Mouse (Mus musculus) liver, embryonic 12.5 days (tissue): ENCODE measurements around the gene Ankrd33. TPM values are rescaled to one million over a fixed set of nuclear protein-coding genes. Genes with fewer than 3 reads are reported as not detected.

Experiments
- ATAC-seq: fragments of 200-750 bp; cut with Nextera tagmentation; 2 replicates; pipeline ENCODE4 v1.8.0; 2017; ENCODE audit warnings: moderate number of reproducible peaks, mild to moderate bottlenecking, moderate library complexity
- H3K27ac ChIP-seq: fragments of 300-500 bp; sonication (generic); 2 replicates; pipeline ENCODE4 v1.5.1; 2016; ENCODE audit warnings: mild to moderate bottlenecking
- H3K27me3 ChIP-seq: fragments of 300-500 bp; sonication (generic); replicated peaks from 2 replicates; pipeline ENCODE4 v1.6.1; 2016; ENCODE audit warnings: mild to moderate bottlenecking, moderate library complexity
- H3K36me3 ChIP-seq: fragments of 300-500 bp; sonication (generic); 2 replicates; pipeline ENCODE4 v1.6.1; 2016; ENCODE audit warnings: mild to moderate bottlenecking, moderate library complexity
- H3K4me1 ChIP-seq: fragments of 300-500 bp; sonication (generic); 2 replicates; pipeline ENCODE4 v1.6.1; 2016
- H3K4me2 ChIP-seq: fragments of 300-500 bp; sonication (generic); 2 replicates; pipeline ENCODE4 v1.6.1; 2016; ENCODE audit warnings: mild to moderate bottlenecking, moderate library complexity
- H3K4me3 ChIP-seq: fragments of 300-500 bp; sonication (generic); 2 replicates; pipeline ENCODE4 v1.5.1; 2016; ENCODE audit warnings: mild to moderate bottlenecking, moderate library complexity
- H3K9ac ChIP-seq: fragments of 300-500 bp; sonication (generic); 2 replicates; pipeline ENCODE4 v1.6.1; 2016; ENCODE audit warnings: mild to moderate bottlenecking, moderate library complexity
- H3K9me3 ChIP-seq: fragments of 300-500 bp; sonication (generic); replicated peaks from 2 replicates; pipeline ENCODE4 v1.6.1; 2016; ENCODE audit warnings: mild to moderate bottlenecking, moderate library complexity
- WGBS: fragments of 180-500 bp; shearing (Covaris S2); methylation state at CpG from one replicate; pipeline ENCODE4 v1.1.7; 2016; ENCODE audit not compliant: insufficient replicate concordance; 5-methylcytosine and 5-hydroxymethylcytosine counted together
- polyA plus RNA-seq: library from polyadenylated mRNA; unstranded; fragments of >200 nt; fragmentation: Nextera tagmentation; extraction: Ambion mirVana; gene quantifications from 2 replicates; pipeline ENCODE4 v1.2.1, GENCODE M21; 2016

Gene Ankrd33
- polyA plus RNA-seq, 1 experiment from 2014 or later: not detected

GRCm38 (mm10) chr15:101141061-101141541, 25.5 kb downstream of the Ankrd33 start:
- peak; percentile 79 for ATAC-seq
- Histone ChIP-seq H3K27me3 (peaks cover 50% of the 10 kb centered on the region), H3K9ac (no peak overlapping the region), H3K36me3 (no peaks in the 10 kb centered on the region), H3K9me3 (no peaks in the 10 kb centered on the region), H3K4me3 (no peak overlapping the region), H3K4me1 (peaks cover 65% of the 10 kb centered on the region), H3K4me2 (peak overlapping the region; percentile 38; the same call in 1 of the 2 replicates), H3K27ac (no peak overlapping the region)
- WGBS: 1% methylated on average over 11 of the region's 14 CpGs

- Histone ChIP-seq H3K9me3 (no peaks in the 10 kb centered on the region), H3K27me3 (peaks cover 50% of the 10 kb centered on the region), H3K4me3 (no peak overlapping the region), H3K4me2 (no peak overlapping the region), H3K27ac (no peak overlapping the region), H3K9ac (no peak overlapping the region), H3K36me3 (no peaks in the 10 kb centered on the region), H3K4me1 (peaks cover 77% of the 10 kb centered on the region)
- 55% methylated on average over 8 of the region's 8 CpGs for WGBS
- ATAC-seq: no peak
Observed at GRCm38 (mm10) chr15:101142672-101143071, 27.1 kb downstream of the Ankrd33 start.

- H3K4me2 ChIP-seq: no peak overlapping the region
- peaks cover 79% of the 10 kb centered on the region for H3K4me1 ChIP-seq
- H3K36me3 ChIP-seq: no peaks in the 10 kb centered on the region
- no peak for ATAC-seq
- H3K27me3 ChIP-seq: peaks cover 42% of the 10 kb centered on the region
- WGBS: 59% methylated on average over 8 of the region's 8 CpGs
- no peaks in the 10 kb centered on the region for H3K9me3 ChIP-seq
- H3K9ac ChIP-seq: no peak overlapping the region
- no peak overlapping the region for H3K27ac ChIP-seq
- no peak overlapping the region for H3K4me3 ChIP-seq
Observed at GRCm38 (mm10) chr15:101143494-101143893, 27.9 kb downstream of the Ankrd33 start.

GRCm38 (mm10) chr15:101144176-101144575, 28.6 kb downstream of the Ankrd33 start:
- Histone ChIP-seq H3K36me3 (no peaks in the 10 kb centered on the region), H3K27me3 (peaks cover 35% of the 10 kb centered on the region), H3K27ac (no peak overlapping the region), H3K4me2 (no peak overlapping the region), H3K9me3 (no peaks in the 10 kb centered on the region), H3K4me3 (no peak overlapping the region), H3K9ac (no peak overlapping the region), H3K4me1 (peaks cover 80% of the 10 kb centered on the region)
- 72% methylated on average over 5 of the region's 5 CpGs for WGBS
- no peak for ATAC-seq

- Histone ChIP-seq H3K4me2 (peak overlapping the region; percentile 52; the same call in 1 of the 2 replicates), H3K27ac (no peak overlapping the region), H3K4me3 (no peak overlapping the region), H3K9ac (no peak overlapping the region), H3K36me3 (no peaks in the 10 kb centered on the region), H3K9me3 (no peaks in the 10 kb centered on the region), H3K4me1 (peaks cover 74% of the 10 kb centered on the region), H3K27me3 (peaks cover 32% of the 10 kb centered on the region)
- 66% methylated on average over 8 of the region's 8 CpGs for WGBS
- no peak for ATAC-seq
Observed at GRCm38 (mm10) chr15:101144779-101145178, 29.2 kb downstream of the Ankrd33 start.

- H3K4me1 ChIP-seq: peaks cover 66% of the 10 kb centered on the region
Observed at GRCm38 (mm10) chr15:101145424-101146099, 30.0 kb downstream of the Ankrd33 start.

GRCm38 (mm10) chr15:101146100-101146965, 30.8 kb downstream of the Ankrd33 start:
- no peaks in the 10 kb centered on the region for H3K36me3 ChIP-seq
- 25% methylated on average over 15 of the region's 15 CpGs for WGBS
- H3K4me2 ChIP-seq: peak overlapping the region; percentile 52
- no peak overlapping the region for H3K9ac ChIP-seq
- peak overlapping the region; percentile 24; the same call in 1 of the 2 replicates for H3K27ac ChIP-seq
- no peak for ATAC-seq
- H3K4me1 ChIP-seq: peaks cover 58% of the 10 kb centered on the region
- no peaks in the 10 kb centered on the region for H3K9me3 ChIP-seq
- peaks cover 26% of the 10 kb centered on the region for H3K27me3 ChIP-seq
- H3K4me3 ChIP-seq: no peak overlapping the region

More at GRCm38 (mm10) chr15:101145424-101146099, 30.0 kb downstream of the Ankrd33 start:
- no peaks in the 10 kb centered on the region for H3K9me3 ChIP-seq
- H3K36me3 ChIP-seq: no peaks in the 10 kb centered on the region
- no peak overlapping the region for H3K9ac ChIP-seq
- peak overlapping the region; percentile 24; the same call in 1 of the 2 replicates for H3K27ac ChIP-seq
- H3K4me2 ChIP-seq: peak overlapping the region; percentile 52
- 5% methylated on average over 19 of the region's 19 CpGs for WGBS
- peak overlapping the region; percentile 12; the same call in 1 of the 2 replicates for H3K4me3 ChIP-seq
- ATAC-seq: peak; percentile 89
- peaks cover 30% of the 10 kb centered on the region for H3K27me3 ChIP-seq

- H3K27ac ChIP-seq: no peak overlapping the region
- no peak overlapping the region for H3K4me3 ChIP-seq
- ATAC-seq: no peak
- peaks cover 58% of the 10 kb centered on the region for H3K4me1 ChIP-seq
- peak overlapping the region; percentile 46 for H3K4me2 ChIP-seq
- H3K36me3 ChIP-seq: no peaks in the 10 kb centered on the region
- WGBS: 10% methylated on average over 16 of the region's 16 CpGs
- no peaks in the 10 kb centered on the region for H3K9me3 ChIP-seq
- no peak overlapping the region for H3K9ac ChIP-seq
- H3K27me3 ChIP-seq: peaks cover 26% of the 10 kb centered on the region
Observed at GRCm38 (mm10) chr15:101147115-101147909, 31.8 kb downstream of the Ankrd33 start.

- Histone ChIP-seq H3K4me2 (peak overlapping the region; percentile 46), H3K27ac (no peak overlapping the region), H3K4me1 (peaks cover 54% of the 10 kb centered on the region), H3K4me3 (no peak overlapping the region), H3K9me3 (no peaks in the 10 kb centered on the region), H3K36me3 (no peaks in the 10 kb centered on the region), H3K27me3 (peaks cover 26% of the 10 kb centered on the region), H3K9ac (no peak overlapping the region)
- 3% methylated on average over 6 of the region's 6 CpGs for WGBS
- ATAC-seq: no peak
Observed at GRCm38 (mm10) chr15:101147910-101148273, 32.3 kb downstream of the Ankrd33 start.

- WGBS: 47% methylated on average over 6 of the region's 6 CpGs
- Histone ChIP-seq H3K9me3 (no peaks in the 10 kb centered on the region), H3K27me3 (peaks cover 21% of the 10 kb centered on the region), H3K4me1 (peaks cover 48% of the 10 kb centered on the region), H3K4me2 (no peak overlapping the region), H3K36me3 (no peaks in the 10 kb centered on the region), H3K27ac (no peak overlapping the region), H3K4me3 (no peak overlapping the region), H3K9ac (no peak overlapping the region)
- ATAC-seq: no peak
Observed at GRCm38 (mm10) chr15:101148604-101149003, 33.0 kb downstream of the Ankrd33 start.

- Histone ChIP-seq H3K9me3 (no peaks in the 10 kb centered on the region), H3K9ac (no peak overlapping the region), H3K4me3 (no peak overlapping the region), H3K4me2 (no peak overlapping the region), H3K36me3 (no peaks in the 10 kb centered on the region), H3K4me1 (peaks cover 25% of the 10 kb centered on the region), H3K27ac (no peak overlapping the region), H3K27me3 (peaks cover 10% of the 10 kb centered on the region)
- 50% methylated on average over 9 of the region's 9 CpGs for WGBS
- no peak for ATAC-seq
Observed at GRCm38 (mm10) chr15:101151409-101152261, 36.1 kb downstream of the Ankrd33 start.
